Mouse (Mus musculus): ENCODE measurements around the gene Gnaz. TPM values are rescaled to one million over a fixed set of nuclear protein-coding genes. Genes with fewer than 3 reads are reported as not detected.
A peak's percentile ranks its signal among the peaks of the same experiment; 100 is the strongest.

The Gnaz gene
- polyA plus RNA-seq, 2 experiments from 2014 or later = not detected

DNA sequence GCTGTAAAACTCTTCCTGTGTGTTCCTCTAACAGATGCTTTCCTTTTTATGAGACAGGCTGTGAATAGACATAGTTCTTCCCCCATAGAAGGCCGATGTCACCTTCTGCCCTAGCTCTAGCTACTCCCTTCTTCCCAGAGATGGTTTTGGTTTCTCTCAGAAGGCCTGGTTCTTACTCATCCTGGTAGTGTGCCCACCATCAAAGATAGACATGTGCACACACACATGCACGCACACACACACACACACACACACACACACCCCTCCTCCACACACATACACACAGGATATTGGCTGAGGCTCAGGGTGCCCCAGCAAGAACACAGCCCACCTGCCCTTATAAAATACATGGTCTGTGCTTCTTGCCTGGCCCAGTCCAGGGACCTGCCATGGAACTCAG lies 2.3 kb downstream of the Gnaz start:
- no peak for ATAC-seq

DNA sequence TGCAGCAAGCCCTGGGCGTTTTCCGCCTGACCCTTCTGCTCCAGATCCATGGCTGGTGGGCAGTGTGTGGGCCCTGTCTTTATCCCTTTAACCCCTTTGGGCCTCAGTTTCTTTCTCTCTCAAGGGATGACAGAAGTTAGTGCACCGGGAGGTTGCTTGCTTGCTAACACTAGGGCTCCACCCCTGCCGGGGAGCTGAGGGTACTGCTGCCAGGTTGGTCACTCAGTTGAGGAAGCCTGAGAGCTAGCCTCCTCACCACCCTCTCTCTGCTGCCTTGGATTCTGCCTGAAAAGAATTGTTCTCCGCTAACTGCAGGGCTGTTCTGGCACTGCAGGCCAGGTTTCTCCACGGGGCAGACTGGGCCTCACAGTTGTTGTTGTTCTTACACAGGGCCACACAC lies 6.0 kb downstream of the Gnaz start:
- no peak for ATAC-seq

DNA sequence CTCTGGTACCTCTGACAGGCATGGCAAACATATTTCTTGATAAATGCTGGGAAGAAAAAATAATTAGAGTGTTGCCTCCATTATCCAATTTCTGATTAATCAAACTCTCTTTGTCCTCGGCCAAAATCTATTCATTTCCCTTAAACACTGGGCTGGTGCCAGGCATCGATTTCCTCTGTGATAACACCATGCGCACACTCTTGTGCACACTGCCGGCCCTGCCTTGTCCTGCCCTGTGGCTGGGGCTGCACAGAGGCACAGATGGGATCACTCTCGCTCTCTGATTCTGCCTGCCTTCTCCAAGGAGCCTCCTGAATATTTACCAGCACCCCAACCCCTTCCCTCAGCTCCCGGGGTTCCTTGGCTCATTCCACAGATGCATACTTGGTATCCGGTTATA lies 8.6 kb downstream of the Gnaz start:
- ATAC-seq = no peak

DNA sequence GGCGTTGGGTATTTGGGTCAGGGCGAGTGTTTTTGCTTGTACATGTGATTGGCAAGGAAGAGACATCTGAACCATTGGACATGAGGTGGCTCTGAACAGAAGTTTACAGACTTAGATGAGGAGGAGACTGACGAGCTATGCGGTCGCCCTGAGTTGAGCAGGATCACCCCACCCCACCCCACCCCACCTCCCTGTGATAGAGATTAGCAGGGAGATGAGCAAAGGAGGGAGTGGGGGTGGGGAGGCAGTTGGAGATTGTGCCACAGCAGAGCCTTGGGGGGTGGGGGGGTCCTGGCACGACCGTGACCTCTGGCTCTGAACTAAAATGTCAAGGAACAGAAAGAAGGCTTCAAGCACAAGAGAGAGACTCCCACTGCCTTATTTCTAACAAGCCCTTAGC lies 9.5 kb downstream of the Gnaz start:
- ATAC-seq = no peak

DNA sequence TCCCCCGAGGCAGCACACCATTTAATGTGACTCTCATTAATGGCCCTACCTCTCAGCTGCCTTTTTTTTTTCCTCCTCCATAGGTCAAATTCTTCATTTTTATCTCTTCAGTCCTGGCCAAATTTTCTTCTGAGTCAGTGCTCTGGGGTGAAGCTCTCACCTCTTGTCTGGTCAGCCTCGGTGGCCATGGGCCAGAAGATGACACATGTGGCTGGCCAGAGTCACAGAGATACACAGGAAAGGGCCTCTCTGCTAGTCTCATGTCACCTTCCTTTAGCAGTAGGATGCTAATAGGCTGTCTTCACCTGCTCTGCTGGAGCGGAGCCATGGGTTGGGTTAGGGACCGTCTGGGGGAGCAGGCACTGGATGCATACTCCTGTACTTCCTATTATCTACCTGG lies 11.1 kb downstream of the Gnaz start:
- no peak for ATAC-seq

DNA sequence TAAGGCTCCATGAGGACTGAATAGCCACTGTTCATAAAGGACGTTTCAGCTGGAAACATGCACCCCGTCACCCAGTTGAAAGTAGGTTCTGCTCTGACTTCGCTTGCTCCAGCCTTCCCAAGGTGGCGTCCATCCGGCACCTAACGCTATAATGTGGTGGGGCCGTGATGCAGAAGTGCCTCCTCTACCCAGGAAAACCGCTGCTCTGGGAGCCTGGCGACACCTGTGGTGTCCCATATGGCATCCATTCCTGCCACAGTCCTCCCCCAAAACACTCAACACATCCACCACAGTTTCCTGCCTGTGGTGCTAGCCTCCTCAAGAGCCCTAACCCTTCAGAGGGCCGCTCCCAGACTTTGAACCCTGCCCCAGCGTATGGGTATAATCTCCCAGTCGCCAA lies 14.2 kb downstream of the Gnaz start:
- no peak for ATAC-seq

DNA sequence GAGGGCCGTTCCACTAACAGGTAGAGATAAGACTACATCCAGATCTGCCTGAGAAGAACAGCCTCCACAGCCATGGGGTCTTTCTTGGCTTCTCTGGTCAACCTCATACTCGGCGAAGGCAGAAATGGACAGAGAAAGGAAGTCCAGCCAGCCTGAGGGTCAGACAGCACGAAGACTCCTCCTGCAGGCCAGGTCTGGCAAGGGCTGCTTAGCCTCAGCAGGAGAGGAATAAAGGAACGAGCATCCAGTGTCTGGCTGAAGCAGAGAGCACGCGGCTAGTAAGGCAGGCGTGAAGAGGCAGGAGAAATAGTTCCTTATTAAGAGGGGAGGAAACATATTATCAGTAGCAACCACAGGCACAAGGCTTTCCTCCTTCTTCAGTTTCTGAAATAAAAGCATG lies 16.2 kb downstream of the Gnaz start:
- ATAC-seq = no peak

DNA sequence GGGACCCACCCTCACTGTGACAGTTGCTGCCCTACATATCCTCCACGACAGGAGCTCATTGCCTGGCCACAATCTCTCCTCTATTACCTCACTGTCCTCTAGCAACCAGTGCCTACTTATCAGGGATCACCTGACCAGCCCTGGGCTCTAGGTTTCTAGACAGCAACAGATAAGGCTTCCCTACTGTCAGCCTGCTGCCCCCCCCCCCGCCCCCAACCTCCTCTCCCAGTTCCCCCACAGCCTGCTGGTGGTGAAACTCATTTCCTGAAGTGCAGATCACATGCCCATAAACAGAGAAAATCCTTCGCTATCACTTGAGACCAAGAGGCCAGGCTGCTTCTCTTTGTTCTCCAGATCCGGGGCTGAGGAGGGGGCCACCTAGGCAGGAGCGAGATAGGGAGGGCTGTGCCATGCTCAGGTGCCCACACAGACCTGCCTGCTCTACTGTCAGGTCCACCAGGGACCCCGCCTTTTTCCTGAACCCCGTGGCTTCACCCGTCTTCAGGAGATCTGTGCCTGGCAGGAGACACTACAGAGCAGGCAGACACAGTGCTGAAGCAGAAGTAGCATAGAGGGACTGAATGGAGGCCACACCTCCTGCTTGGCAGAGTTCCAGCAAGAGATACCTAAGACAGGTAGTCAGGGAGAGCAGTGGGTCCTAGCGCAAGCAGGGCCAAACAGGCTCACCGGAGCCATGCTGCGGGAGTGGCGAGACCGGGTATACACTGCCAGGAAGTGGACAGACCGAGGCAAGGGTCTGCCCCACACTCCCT lies 20.9 kb downstream of the Gnaz start:
- ATAC-seq = no peak

DNA sequence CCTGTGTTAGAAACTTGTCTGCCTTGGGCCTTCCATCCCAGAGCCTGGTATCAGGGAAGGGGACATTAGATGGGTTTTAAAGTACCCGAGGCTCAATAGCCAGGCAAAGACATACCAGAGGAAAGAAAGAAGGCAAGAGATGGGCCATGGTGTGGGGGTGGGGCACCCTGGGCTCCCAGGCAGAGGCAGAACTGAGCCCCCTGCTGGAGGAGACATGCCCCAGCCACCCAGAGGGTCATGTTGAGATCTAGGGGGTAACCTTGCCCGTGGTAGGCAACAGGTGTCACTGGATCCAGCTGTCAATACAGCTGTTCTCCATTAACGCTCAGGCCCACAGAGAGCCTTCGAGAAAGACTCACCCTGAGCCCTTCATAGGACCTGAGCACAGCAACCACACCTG lies 22.8 kb downstream of the Gnaz start:
- no peak for ATAC-seq

DNA sequence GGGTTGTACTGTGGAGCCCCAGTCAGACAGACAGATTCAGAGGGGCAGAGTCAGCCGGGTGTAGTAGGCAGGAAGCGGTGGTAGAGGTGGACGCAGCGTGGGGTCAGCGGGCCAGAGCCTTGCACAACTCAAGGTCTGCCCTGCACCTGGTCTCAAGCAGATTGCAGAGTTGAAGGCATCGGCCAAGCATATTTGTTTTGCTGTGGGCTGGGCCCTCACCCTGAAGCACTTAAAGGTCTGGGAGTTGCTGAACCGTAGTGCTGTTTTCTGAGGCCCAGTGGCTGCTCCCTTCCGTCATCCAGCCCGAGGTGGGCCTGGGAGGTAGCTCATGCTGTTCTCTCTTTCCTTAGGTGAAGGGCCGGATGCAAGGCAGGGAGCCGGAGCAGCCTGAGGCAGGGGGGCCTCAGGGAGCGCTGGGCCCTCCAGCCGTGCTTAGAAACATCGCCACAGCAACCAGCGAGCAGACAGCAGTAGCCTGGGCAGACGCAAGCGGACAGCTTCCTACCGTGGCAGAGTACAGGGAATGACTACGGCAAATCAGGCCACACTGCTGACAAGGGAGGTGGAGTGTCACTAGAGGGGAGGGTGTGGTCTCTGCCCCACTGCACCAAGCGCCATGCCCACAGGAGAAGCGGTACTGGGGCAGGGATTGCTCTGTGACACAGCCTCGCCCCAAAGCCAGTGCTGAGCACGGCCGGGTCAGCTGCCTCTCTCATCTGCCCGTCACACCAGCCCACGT lies 23.8 kb downstream of the Gnaz start:
- no peak for ATAC-seq

DNA sequence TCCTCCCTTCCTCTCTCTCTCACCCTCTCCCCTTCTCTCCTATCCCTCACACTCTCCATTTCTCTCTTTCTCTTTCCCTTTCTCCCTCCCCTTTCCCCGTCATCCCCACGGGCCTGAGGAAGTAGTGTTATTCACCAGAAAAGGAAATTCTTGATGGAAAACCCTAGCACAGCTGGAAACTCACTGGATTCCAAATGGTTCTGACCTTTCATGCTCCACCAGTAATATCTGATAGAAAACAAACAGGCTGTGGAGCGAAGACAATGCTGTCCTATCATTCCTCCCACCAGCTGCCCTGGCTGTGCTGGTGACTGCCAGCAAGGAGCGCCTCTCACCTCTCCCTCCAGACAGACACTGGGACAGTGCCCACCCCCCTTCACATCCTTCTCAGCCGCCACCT lies 27.9 kb downstream of the Gnaz start:
- no peak for ATAC-seq

DNA sequence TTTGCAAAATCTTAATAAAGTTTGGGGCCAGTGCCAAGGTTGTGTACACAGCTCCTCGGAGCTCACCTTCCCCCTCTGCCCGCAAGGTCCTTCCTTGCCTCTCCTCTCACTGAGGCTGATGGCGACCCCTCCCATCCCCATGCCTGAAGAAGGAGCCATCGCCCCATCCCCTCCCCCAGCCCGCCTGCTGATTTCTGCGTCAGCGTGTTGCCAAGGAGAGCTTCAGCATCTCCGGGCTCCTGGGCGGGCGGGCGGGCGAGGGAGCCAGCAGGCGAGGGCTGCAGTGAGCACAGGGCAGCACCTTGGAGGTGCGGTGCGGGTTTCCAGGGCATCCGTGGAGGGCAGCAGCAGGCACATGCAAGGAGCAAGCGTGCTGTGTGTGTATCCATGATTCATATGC lies 28.4 kb downstream of the Gnaz start:
- no peak for ATAC-seq

DNA sequence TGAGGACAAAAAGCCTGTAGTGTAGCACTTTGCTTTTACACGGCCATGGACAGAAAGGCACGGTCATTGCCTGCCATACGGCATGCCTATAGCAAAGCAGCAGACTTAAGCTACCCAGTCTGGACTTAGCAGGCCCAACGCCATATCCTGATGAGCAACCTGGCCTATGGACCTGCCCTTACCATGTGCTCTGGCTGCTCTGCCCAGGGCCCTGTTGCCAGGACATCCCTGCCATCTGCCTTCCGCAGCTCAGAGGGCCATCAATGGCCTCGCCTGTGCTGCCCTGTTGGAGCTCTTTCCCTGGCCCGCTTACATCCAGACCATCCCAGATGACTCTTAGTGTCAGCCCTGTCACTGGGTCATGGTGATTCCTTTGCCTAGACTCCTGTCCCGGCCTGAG lies 34.4 kb downstream of the Gnaz start:
- no peak for ATAC-seq

DNA sequence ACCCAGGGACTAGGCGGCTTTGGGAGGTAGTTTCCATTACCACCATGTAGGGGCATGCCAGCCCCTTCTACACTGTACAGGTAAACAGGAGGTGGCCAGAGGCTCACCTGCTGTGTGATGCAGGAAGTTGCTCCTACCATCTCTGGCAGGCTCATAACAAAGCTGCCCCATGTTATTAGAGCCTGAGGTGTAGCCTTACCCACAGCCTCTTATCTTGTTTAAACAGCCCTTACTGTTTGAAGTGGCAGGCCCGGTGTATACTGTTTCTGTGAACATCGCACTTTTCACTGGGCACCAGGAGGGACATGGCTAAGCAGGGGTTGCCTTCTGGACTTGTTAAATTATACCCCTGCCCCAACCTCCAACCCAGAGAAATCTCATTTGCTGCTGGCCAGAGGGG lies 37.1 kb downstream of the Gnaz start:
- no peak for ATAC-seq

DNA sequence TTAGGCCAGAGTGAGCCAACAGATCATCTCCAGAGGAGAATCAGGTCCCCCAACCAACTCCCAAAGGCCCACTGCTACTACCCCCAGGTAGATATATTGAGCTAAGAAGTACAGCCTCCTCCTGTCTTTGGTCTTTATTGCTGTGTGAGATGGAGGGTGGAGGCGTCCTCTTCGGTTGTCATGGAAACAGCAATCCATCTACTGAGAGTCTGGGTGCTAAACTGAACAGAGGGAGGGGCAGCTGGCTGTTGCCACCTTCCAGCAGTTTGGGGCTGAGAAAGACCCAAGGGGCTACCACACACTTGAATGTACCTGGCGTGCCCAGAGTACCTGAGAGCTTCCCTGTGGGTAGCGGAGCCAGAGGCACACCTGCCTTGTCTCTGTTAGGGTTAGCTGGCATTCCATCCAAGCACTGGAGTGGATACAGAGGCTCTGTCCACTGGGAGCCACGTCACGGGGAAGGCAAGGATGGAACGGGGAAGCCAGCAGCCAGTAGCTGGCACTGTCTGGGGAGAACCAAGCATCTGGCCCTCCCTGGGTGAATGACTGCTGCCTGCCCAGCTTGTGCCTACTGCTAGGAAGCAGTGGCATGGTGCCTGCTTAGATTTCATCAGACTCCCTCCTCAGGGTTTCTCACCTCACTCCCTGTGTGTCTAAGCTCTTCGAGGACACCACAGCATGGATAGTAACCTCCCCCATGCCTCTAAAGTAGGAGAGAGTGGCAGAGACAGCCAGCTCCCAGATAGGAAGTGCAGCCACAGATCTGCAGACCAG lies 40.1 kb downstream of the Gnaz start:
- no peak for ATAC-seq

DNA sequence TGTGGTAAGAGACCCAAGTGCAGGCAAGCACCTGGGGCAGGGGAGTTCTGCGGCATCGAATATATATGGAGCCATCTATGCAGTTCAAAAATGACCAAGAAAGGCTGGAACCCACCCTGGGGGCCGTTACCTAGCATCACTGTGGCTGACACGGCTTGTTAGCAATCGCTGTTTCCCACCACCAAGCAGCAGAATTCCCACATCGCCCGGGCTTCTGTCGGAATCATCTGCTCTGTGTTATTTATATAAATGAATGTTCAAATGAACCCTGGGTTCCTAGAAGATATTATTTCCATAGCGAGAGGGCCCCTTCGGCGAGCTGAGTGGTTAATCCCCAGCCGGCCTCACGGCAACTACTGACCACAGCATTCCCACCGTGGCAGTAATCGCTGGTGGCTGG lies 43.7 kb downstream of the Gnaz start:
- ATAC-seq = no peak

DNA sequence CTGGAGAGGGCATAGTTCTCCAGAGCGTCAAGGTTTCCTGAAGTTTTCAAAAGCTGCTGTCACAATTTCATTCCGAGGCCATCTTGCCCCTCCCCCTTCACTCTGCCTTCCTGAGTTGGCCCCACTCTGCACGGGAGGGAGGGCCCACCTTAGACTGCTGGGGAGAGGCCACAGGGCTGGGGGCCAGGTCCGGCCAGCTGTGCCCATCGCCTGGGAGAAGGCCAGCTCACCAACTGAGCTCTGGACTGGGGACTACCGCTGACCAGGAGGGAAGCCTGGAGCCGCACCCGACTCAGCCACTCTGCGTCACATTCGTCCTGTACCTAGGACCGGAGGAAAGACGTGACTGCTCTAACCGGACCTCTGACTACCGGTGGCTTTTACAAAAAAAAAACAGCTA lies 48.5 kb downstream of the Gnaz start:
- no peak for ATAC-seq

DNA sequence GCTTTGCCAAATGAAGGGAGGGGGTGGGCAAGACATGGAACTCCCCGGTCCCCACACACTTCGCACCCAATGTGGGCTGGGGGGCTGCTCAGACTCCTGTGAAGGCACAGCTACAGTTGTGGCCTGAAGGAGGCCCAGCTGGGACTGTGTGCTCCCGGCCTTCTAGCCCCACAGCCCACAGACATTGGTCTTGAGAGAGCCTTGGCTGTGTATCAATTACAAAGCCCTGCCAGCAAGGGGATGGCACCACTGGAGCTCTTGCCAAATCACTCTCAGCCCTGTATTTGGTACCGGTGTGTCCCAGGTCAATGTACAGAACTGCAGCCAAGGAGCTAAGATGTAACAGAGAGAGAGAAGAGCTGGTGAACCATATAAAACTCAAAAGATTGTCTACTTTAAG lies 49.5 kb downstream of the Gnaz start:
- ATAC-seq = no peak

DNA sequence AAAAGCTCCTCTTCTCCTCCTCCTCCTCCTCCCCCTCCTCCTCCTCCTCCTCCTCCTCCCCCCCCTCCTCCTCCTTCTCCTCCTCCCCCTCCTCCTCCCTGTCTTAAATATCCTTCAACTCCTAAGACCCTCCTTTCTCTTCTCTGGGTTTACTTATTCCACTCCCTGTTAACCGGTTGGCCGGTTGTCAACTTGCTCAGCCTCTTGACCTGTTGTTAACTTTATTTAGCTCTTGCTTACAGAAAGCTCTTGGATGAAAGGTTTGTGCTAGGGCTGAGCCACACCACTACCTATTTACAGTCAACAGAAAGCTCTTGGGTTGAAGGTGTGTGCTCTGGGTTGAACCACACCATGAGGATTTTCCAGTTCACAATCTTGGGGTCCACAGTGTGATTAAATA lies 53.3 kb downstream of the Gnaz start:
- ATAC-seq = no peak

DNA sequence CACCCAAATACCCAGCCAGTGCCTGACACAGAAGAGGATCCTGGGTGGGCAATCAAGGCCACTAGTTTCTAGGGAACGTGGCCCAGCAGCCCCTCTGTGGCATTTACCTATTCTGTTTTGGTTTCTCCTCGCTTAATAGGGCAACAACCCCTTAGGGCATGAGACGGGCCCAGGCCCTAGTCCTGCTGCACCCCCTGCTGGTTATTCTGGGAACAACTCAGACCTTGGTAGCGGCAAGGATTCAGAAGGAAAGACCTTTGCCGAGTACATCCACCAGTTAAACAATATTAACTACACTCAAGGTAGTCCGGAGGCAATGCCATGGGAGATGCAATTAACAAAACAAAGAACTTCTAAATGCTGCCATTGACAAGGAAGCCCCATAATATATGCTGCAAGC lies 54.2 kb downstream of the Gnaz start:
- ATAC-seq = peak; percentile 43

DNA sequence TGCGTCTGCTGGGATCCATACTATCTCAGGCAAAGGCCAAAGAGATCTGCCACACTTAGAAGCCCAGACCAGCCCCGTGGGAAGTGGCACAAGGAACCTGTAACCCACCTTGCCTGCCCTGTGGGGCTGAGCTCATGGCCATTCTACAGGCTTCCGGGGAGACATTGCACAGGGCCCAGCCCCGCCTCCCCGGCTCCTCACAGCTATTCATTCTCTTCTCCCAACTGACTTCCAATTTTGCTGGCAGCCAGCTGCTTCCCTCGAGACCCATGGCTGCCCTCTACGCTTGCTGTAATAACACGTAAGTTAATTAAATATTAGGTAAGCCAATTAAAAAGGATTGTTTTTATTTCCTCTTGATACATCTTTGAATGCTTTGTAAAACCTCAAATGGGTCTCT lies 59.5 kb downstream of the Gnaz start:
- ATAC-seq = no peak

DNA sequence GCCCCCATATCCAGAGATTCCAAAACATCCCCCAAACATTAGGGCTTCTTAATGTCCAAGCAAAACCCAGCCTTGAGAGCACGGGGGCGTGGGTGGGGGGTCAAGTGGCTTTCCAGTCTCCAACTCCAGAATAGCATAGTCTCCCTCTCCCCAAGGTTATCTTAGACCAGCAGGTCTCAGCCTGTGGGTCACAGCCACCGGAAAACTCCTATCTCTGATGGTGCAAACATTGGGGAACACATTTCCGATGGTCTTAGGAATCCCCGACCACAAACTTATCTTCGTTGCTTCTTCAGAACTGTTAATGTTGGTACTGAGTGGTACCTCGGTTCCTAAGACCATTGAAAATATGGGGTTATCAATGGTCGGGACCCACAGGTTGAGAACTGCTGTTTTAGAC lies 61.8 kb downstream of the Gnaz start:
- ATAC-seq = no peak

DNA sequence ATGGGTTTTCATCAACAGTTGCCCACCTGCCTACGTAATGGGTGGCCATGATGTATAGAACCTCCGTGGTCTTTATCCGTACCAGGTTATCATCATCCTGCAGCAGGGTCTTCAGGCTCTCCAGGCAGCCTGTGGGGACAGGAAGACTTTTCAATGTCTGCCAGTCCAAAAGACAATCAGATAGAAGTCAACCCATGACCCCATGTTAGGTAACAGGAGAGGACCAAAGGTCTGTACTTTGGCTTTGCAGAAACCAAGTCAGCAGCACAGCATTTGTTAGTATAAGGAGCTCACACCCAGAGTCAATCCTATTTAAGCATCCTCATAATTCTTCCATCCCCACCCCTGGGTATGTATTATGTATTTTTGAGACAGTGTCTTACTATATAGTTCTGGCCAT lies 62.7 kb downstream of the Gnaz start:
- no peak for ATAC-seq

DNA sequence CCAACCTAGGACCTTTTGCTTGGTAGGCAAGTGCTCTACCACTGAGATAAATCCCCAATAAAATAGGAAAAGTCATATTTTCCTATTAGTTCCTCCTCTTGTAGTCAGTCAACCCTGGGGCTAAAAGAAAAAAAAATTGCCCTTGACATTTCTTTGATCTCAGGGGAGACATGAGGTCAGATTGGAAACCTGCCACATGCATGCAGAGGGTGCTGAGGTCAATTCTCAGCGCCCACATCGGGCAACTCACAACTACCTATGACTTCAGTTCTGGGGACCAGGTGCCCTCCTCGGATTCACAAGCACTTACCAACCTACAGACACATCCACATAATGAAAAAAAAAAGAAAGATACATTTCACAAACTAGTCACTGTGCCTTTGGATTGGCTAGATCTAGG lies 63.3 kb downstream of the Gnaz start:
- ATAC-seq = no peak
